Mouse (Mus musculus) spleen, adult 2 months (tissue): ENCODE results near the gene Gm26657.

Source experiments
- CTCF ChIP-seq: fragments of 200-500 bp; IDR thresholded peaks from 2 replicates; pipeline ENCODE4 v1.5.1; 2011; ENCODE audit warnings: mild to moderate bottlenecking, inconsistent platforms; ENCODE audit not compliant: insufficient read depth, insufficient read length, insufficient replicate concordance; ENCODE audit errors: extremely low read depth
- POLR2A ChIP-seq: fragments of 200-500 bp; IDR thresholded peaks from 2 replicates; pipeline ENCODE4 v1.6.1; 2011; ENCODE audit warnings: low read depth, low read length, inconsistent platforms

DNA sequence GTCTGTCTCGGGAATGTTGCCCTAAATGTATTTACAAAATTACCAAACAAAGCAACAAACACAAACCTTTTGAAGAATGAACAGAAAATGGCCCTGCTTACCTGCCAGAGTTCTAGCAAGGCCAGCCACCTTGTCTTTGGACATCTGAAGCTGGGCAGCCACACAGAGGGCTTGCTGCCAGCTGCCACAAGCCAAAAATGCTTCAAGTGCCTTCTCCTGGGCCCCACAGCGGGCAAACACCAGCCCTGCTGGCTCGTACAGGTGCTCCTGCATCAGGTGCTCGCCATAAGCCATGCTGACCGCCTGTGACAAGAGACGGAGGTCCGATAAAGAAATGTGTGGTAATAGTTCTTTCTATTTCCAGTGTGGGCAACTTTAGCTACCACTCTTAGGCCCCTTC lies 29.0 kb downstream of the Gm26657 start:
- TF ChIP-seq CTCF (no peak), POLR2A (no peak)
